Mouse (Mus musculus) CH12.LX (cell line): Measurements from ENCODE around the gene Sipa1l3. TPM values are rescaled to one million over a fixed set of nuclear protein-coding genes. Genes with fewer than 3 reads are reported as not detected.

Source experiments
- DNase-seq: peaks from one replicate; pipeline ENCODE4 v3.0.0-alpha.2; 2013; ENCODE audit errors: extremely low read depth
- H3K27ac ChIP-seq: 2 replicates; pipeline ENCODE4 v1.5.1; 2012; ENCODE audit warnings: low read depth, mild to moderate bottlenecking, control low read depth, moderate library complexity; ENCODE audit not compliant: insufficient read depth
- H3K27me3 ChIP-seq: replicated peaks from 2 replicates; pipeline ENCODE3; 2012; ENCODE audit warnings: inconsistent platforms
- H3K36me3 ChIP-seq, 2 experiments: replicated peaks in 1 of 2; 2 replicates each; pipeline versions ENCODE3 to v1.6.1; 2012; ENCODE audit warnings: inconsistent platforms in 1 of 2, low read length in 1 of 2, mild to moderate bottlenecking in 1 of 2, mixed read lengths in 1 of 2, moderate library complexity in 1 of 2; ENCODE audit not compliant: control insufficient read depth in 1 of 2, insufficient read depth in 1 of 2
- H3K4me1 ChIP-seq, 2 experiments: 2 replicates each; pipeline ENCODE4 v1.6.1; 2012; ENCODE audit warnings: inconsistent platforms in 1 of 2, moderate library complexity in 1 of 2; ENCODE audit not compliant: insufficient read depth in 2 of 2, control insufficient read depth in 1 of 2
- H3K4me2 ChIP-seq: 2 replicates; pipeline ENCODE4 v1.6.1; 2012; ENCODE audit warnings: low read depth, mild to moderate bottlenecking, control low read depth; ENCODE audit not compliant: poor library complexity, insufficient read depth, severe bottlenecking
- H3K4me3 ChIP-seq, 3 experiments: fragments of 150-350 bp in 1 of 3; sonication (generic) in 1 of 3; replicated peaks in 1 of 3; 2 replicates each; pipeline versions ENCODE3 to v1.5.1; 2011 to 2012; ENCODE audit warnings: low read depth in 2 of 3, low read length in 2 of 3, mild to moderate bottlenecking in 2 of 3, moderate library complexity in 2 of 3, control low read depth in 1 of 3, improper control_type of control experiment in 1 of 3, inconsistent platforms in 1 of 3, mixed read lengths in 1 of 3; ENCODE audit not compliant: poor library complexity in 1 of 3
- H3K79me2 ChIP-seq: replicated peaks from 2 replicates; pipeline ENCODE4 v1.6.1; 2012; ENCODE audit warnings: mild to moderate bottlenecking, moderate library complexity; ENCODE audit not compliant: control insufficient read depth, poor library complexity, insufficient read depth, severe bottlenecking; ENCODE audit errors: extremely low read depth
- H3K9ac ChIP-seq: 2 replicates; pipeline ENCODE4 v1.6.1; 2012; ENCODE audit warnings: low read depth, mild to moderate bottlenecking, control low read depth, moderate library complexity; ENCODE audit not compliant: insufficient read depth
- H3K9me3 ChIP-seq: replicated peaks from 2 replicates; pipeline ENCODE3; 2012; ENCODE audit warnings: low read length, inconsistent platforms, mixed read lengths
- BHLHE40 ChIP-seq: IDR thresholded peaks from 2 replicates; pipeline ENCODE4 v1.6.1; 2011; ENCODE audit warnings: mild to moderate bottlenecking, low read depth, low read length, improper control_type of control experiment
- CHD1 ChIP-seq: IDR thresholded peaks from 2 replicates; pipeline ENCODE4 v1.6.1; 2012; ENCODE audit warnings: low read depth, low read length, improper control_type of control experiment, inconsistent platforms
- CHD2 ChIP-seq: IDR thresholded peaks from 2 replicates; pipeline ENCODE4 v1.6.1; 2011; ENCODE audit warnings: low read length, improper control_type of control experiment
- E2F4 ChIP-seq: IDR thresholded peaks from 2 replicates; pipeline ENCODE4 v1.6.1; 2011; ENCODE audit warnings: low read depth, low read length, improper control_type of control experiment; ENCODE audit not compliant: insufficient replicate concordance
- EP300 ChIP-seq: IDR thresholded peaks from 2 replicates; pipeline ENCODE4 v1.6.1; 2011; ENCODE audit warnings: low read length, improper control_type of control experiment
- ETS1 ChIP-seq: conservative IDR thresholded peaks from 2 replicates; pipeline ENCODE4 v1.6.1; 2012; ENCODE audit warnings: low read depth, mild to moderate bottlenecking, inconsistent platforms, low read length, improper control_type of control experiment, moderate library complexity
- GABPA ChIP-seq: IDR thresholded peaks from 2 replicates; pipeline ENCODE4 v1.6.1; 2012; ENCODE audit warnings: low read depth, low read length, improper control_type of control experiment, inconsistent platforms; ENCODE audit not compliant: insufficient replicate concordance
- IRF4 ChIP-seq: IDR thresholded peaks from 2 replicates; pipeline ENCODE4 v1.6.1; 2014; ENCODE audit warnings: low read depth, mild to moderate bottlenecking, inconsistent platforms, low read length, improper control_type of control experiment
- MAFK ChIP-seq: IDR thresholded peaks from 2 replicates; pipeline ENCODE4 v1.6.1; 2011; ENCODE audit warnings: low read length, improper control_type of control experiment; ENCODE audit not compliant: insufficient replicate concordance
- MAX ChIP-seq: IDR thresholded peaks from 2 replicates; pipeline ENCODE4 v1.6.1; 2011; ENCODE audit warnings: low read length, improper control_type of control experiment
- NRF1 ChIP-seq: IDR thresholded peaks from 2 replicates; pipeline ENCODE4 v1.6.1; 2014; ENCODE audit warnings: low read depth, mild to moderate bottlenecking, inconsistent platforms, low read length, improper control_type of control experiment, moderate library complexity
- PAX5 ChIP-seq: IDR thresholded peaks from 2 replicates; pipeline ENCODE4 v1.6.1; 2012; ENCODE audit warnings: low read length, inconsistent platforms, mixed read lengths
- POLR2A ChIP-seq: IDR thresholded peaks from 2 replicates; pipeline ENCODE4 v1.6.1; 2011; ENCODE audit warnings: low read depth, mild to moderate bottlenecking, improper control_type of control experiment, low read length
- RAD21 ChIP-seq: IDR thresholded peaks from 2 replicates; pipeline ENCODE4 v1.6.1; 2011; ENCODE audit warnings: low read depth, mild to moderate bottlenecking, low read length, improper control_type of control experiment, moderate library complexity
- SIN3A ChIP-seq: IDR thresholded peaks from 2 replicates; pipeline ENCODE4 v1.6.1; 2012; ENCODE audit warnings: low read length, improper control_type of control experiment, inconsistent platforms
- SMC3 ChIP-seq: IDR thresholded peaks from 2 replicates; pipeline ENCODE4 v1.6.1; 2011; ENCODE audit warnings: low read depth, low read length, improper control_type of control experiment
- TCF12 ChIP-seq: IDR thresholded peaks from 2 replicates; pipeline ENCODE4 v1.6.1; 2014; ENCODE audit warnings: low read depth, mild to moderate bottlenecking, inconsistent platforms, low read length, improper control_type of control experiment
- UBTF ChIP-seq: IDR thresholded peaks from 2 replicates; pipeline ENCODE4 v1.6.1; 2012; ENCODE audit warnings: low read depth, mild to moderate bottlenecking, inconsistent platforms, low read length, improper control_type of control experiment, moderate library complexity
- USF2 ChIP-seq: conservative IDR thresholded peaks from 2 replicates; pipeline ENCODE4 v1.6.1; 2011; ENCODE audit warnings: low read depth, low read length, improper control_type of control experiment
- ZMIZ1 ChIP-seq: IDR thresholded peaks from 2 replicates; pipeline ENCODE4 v1.6.1; 2012; ENCODE audit warnings: low read depth, mild to moderate bottlenecking, inconsistent platforms, low read length, improper control_type of control experiment
- ZNF384 ChIP-seq: IDR thresholded peaks from 2 replicates; pipeline ENCODE4 v1.6.1; 2012; ENCODE audit warnings: low read depth, low read length, improper control_type of control experiment, inconsistent platforms
- dilution Hi-C: fragments of 300-500 bp; cut with MboI; formaldehyde crosslinking; loops from 2 replicates; pipeline ENCODE4 v1.14.3; 2020; ENCODE audit warnings: low sequenced_read_pairs; ENCODE audit not compliant: extremely low pct_unique_long_range_greater_than_20kb, extremely low pct_ligation_motif_present
- in situ Hi-C: fragments of 300-500 bp; cut with MboI; formaldehyde crosslinking; loops from 3 replicates; pipeline ENCODE4 v1.14.3; 2019; ENCODE audit warnings: low sequenced_read_pairs, low pct_ligation_motif_present, low pct_unique_long_range_greater_than_20kb, mixed read lengths
- polyA plus RNA-seq: library from polyadenylated mRNA; unstranded; fragments of >175 nt; gene quantifications from 2 replicates; pipeline ENCODE4 v1.2.1, GENCODE M21; 2012; ENCODE audit warnings: low read depth; ENCODE audit not compliant: insufficient read length
- total RNA-seq, 2 experiments: library from RNA; depleted of rRNA; stranded (reverse); fragments of 300-350 nt in 1 of 2; fragments of >200 nt in 1 of 2; gene quantifications; 2 replicates each; pipeline ENCODE4 v1.2.3; 2012 to 2014

The Sipa1l3 gene
- total and polyA plus RNA-seq, 3 experiments, result 1.6 to 8.8 (median 5.9) TPM

- dilution Hi-C loops, result no loop called here
- no peaks in the 10 kb centered on the region for H3K27me3 ChIP-seq
Measured at GRCm38 (mm10) chr7:29452991-29453741, 65.3 kb downstream of the Sipa1l3 start.

DNA sequence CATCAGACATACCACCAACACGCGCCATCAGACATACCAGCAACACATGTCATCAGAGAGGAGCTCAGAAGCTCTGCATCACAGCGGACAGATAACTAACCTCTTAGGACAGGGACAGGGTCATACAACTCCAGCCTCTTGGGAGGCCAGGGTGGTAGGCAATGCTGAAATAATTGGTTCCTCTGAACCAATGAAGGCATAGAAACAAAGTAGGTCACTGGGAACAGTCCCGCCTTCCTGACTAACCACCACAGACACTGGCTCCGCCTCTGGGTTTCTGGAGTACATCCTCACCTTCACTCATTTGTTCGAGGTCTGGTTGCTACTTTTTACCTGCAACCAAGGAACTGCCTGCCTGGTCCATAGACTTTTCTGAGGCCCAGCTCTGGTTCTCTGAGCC is 66.1 kb downstream of the Sipa1l3 start:
- H3K27ac ChIP-seq, result no peak overlapping the region
- no peaks in the 10 kb centered on the region for H3K9me3 ChIP-seq
- TF ChIP-seq TCF12, result no peak
- no peak for TF ChIP-seq IRF4
- no peak for TF ChIP-seq CHD1
- TF ChIP-seq BHLHE40, result no peak
- TF ChIP-seq SMC3, result no peak
- TF ChIP-seq ZMIZ1, result no peak
- no peak for TF ChIP-seq USF2
- no peak for TF ChIP-seq GABPA
- TF ChIP-seq CHD2, result no peak
- TF ChIP-seq EP300, result no peak
- no peak for TF ChIP-seq E2F4
- no peak for TF ChIP-seq RAD21
- no peak for TF ChIP-seq MAFK
- in situ Hi-C loops, result no loop called here
- no peak overlapping the region for H3K4me2 ChIP-seq
- H3K36me3 ChIP-seq, result peaks cover 0 to 4% of the 10 kb centered on the region in 2 experiments
- H3K4me3 ChIP-seq, result no peak overlapping the region
- DNase-seq, result no peak
- no peaks in the 10 kb centered on the region for H3K4me1 ChIP-seq
- no peaks in the 10 kb centered on the region for H3K79me2 ChIP-seq
- no peaks in the 10 kb centered on the region for H3K27me3 ChIP-seq
- H3K9ac ChIP-seq, result no peak overlapping the region
- dilution Hi-C loops, result no loop called here

More at GRCm38 (mm10) chr7:29452991-29453741, 65.3 kb downstream of the Sipa1l3 start:
- no peaks in the 10 kb centered on the region for H3K79me2 ChIP-seq
- H3K4me1 ChIP-seq, result no peaks in the 10 kb centered on the region
- in situ Hi-C loops, result no loop called here
- no peak overlapping the region for H3K4me3 ChIP-seq
- no peak for DNase-seq
- H3K9me3 ChIP-seq, result no peaks in the 10 kb centered on the region
- no peak overlapping the region for H3K9ac ChIP-seq
- peaks cover 0 to 5% of the 10 kb centered on the region in 2 experiments for H3K36me3 ChIP-seq
- TF ChIP-seq CHD2 (no peak), POLR2A (no peak), UBTF (no peak), GABPA (no peak), IRF4 (no peak), RAD21 (no peak), ZNF384 (no peak), ETS1 (no peak), MAX (no peak), SIN3A (no peak), PAX5 (no peak), NRF1 (no peak)
- TF ChIP-seq, all 38 proteins: peak for 0
- no peak overlapping the region for H3K4me2 ChIP-seq
- no peak overlapping the region for H3K27ac ChIP-seq
